Mouse (Mus musculus) cortical plate, adult 2 months (tissue): ENCODE data around the gene Ush1g. TPM values are rescaled to one million over a fixed set of nuclear protein-coding genes. Genes with fewer than 3 reads are reported as not detected.

Experiments used
- H3K27ac ChIP-seq: fragments of 200-500 bp; 2 replicates; pipeline ENCODE4 v1.5.1; 2012; ENCODE audit warnings: low read length, control low read depth, inconsistent platforms; ENCODE audit not compliant: insufficient read depth
- H3K4me1 ChIP-seq: fragments of 200-500 bp; 2 replicates; pipeline ENCODE4 v1.6.1; 2011; ENCODE audit warnings: low read length; ENCODE audit not compliant: control insufficient read depth, insufficient read depth
- H3K4me3 ChIP-seq: fragments of 200-500 bp; 2 replicates; pipeline ENCODE4 v1.5.1; 2011; ENCODE audit warnings: mild to moderate bottlenecking, low read length, control low read depth; ENCODE audit not compliant: insufficient read depth
- CTCF ChIP-seq: fragments of 200-500 bp; IDR thresholded peaks from 2 replicates; pipeline ENCODE4 v1.5.1; 2011; ENCODE audit warnings: mild to moderate bottlenecking, control low read depth, low read length; ENCODE audit not compliant: insufficient read depth; ENCODE audit errors: extremely low read depth
- POLR2A ChIP-seq: fragments of 200-500 bp; IDR thresholded peaks from 2 replicates; pipeline ENCODE4 v1.6.1; 2011; ENCODE audit warnings: mild to moderate bottlenecking, low read length, control low read depth; ENCODE audit not compliant: insufficient read depth; ENCODE audit errors: extremely low read depth
- polyA plus RNA-seq: library from polyadenylated mRNA; depleted of rRNA; stranded (reverse); fragments of >200 nt; gene quantifications from 2 replicates; pipeline ENCODE4 v1.2.3, GENCODE M21; 2012; rRNA removed

The Ush1g gene
- polyA plus RNA-seq, 1 experiment: 0.44 TPM

DNA sequence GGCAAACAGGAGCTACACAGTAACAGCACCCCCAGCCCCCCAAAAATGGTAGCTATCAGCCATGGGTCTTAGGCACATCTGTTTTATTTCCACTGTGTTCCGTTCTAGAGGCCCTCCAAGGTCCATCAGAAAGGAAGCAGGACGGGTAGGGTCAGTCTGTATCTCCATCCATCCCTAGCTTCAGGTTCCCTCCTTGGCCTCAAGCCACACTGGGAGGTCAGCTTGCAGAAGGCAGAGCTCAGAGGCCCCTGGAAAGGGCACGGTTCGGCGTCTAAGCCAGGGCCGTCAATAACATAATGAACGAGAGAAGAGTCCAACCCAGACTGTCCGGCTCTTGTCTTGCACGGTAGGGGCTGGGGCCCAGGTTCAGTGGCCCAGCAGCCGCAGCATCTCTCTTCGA is 53.9 kb downstream of the Ush1g start:
- H3K4me3 ChIP-seq: no peak overlapping the region
- no peak overlapping the region for H3K27ac ChIP-seq
- no peaks in the 10 kb centered on the region; the same call in 1 of the 2 replicates for H3K4me1 ChIP-seq
- TF ChIP-seq CTCF (no peak), POLR2A (no peak)

DNA sequence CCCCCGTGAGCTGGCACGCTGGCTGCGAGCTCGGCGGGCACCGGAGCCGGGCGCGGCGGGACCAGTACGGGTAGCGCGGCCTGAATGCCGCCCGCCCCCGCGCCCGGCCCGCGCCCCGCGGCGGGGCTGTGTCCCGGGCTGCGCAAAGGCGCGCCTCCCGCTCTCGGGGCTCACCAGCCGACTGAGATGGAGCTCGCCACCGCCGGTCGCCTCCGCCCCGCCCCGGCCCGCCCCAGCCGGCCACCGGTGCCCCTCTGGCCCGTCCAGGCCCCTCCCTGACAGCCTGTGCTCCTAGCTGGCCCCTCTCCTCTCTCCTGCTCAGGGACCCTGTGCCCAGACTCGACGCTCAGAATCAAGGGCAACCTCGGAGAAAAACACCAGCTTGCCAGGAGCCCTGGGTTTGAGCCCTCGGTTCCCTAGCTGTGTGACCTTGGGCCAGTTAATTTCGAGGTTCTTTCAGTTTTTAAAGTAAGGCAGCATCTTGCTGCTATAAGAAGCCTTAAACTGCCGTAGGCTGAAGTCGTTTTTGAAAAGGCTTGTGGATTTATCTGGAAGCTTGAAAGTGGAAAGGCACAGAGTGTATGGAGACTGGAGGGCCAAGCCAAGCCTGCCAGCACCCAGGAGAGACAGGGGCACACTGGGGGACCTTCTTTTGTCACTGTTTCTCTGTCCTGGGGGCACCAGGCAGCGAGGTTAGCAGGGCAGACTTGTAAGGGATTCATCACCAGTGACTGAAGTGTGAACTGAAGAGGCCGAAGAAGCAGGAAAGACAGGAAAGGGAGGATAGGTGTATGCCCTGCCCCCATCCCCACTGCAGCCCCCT is 54.6 kb downstream of the Ush1g start, which contains the start of gene Grin2c:
TSS of gene Grin2c (minus strand) at position 183 of the 823 bp plus-strand sequence.
- TF ChIP-seq POLR2A (no peak), CTCF (no peak)
- peak within 1 kb of the TSS; percentile 27 for H3K4me3 ChIP-seq
- 0 out of 2 replicates have a peak within 1 kb of the TSS, but pooled peaks have one; percentile 23 for H3K27ac ChIP-seq
- H3K4me1 ChIP-seq: no peaks in the 10 kb centered on the region; the same call in 1 of the 2 replicates

DNA sequence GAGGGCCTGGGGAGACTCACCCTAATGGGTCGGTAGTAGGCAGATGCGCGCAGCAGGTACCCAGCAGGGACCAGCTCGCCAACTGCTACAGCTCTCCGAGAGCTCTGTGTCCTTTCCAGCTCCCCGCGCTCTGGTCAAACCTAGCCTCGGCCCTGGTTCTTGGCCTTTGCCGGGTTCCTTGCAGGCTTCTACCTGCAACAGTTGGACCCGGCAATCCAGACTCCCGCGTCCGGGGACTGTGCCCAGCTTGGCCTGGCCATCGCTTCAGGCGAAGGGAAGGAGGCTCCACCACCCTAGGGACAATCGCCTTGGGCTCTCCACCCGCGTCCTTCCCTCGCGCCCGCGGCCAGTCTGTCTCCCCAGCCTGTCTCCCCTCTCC is 55.5 kb downstream of the Ush1g start:
- Histone ChIP-seq H3K4me1 (no peaks in the 10 kb centered on the region; the same call in 1 of the 2 replicates), H3K4me3 (peak overlapping the region; percentile 27), H3K27ac (0 out of 2 replicates have a peak overlapping the region, but pooled peaks have one; percentile 23)
- TF ChIP-seq POLR2A: no peak
- no peak for TF ChIP-seq CTCF

DNA sequence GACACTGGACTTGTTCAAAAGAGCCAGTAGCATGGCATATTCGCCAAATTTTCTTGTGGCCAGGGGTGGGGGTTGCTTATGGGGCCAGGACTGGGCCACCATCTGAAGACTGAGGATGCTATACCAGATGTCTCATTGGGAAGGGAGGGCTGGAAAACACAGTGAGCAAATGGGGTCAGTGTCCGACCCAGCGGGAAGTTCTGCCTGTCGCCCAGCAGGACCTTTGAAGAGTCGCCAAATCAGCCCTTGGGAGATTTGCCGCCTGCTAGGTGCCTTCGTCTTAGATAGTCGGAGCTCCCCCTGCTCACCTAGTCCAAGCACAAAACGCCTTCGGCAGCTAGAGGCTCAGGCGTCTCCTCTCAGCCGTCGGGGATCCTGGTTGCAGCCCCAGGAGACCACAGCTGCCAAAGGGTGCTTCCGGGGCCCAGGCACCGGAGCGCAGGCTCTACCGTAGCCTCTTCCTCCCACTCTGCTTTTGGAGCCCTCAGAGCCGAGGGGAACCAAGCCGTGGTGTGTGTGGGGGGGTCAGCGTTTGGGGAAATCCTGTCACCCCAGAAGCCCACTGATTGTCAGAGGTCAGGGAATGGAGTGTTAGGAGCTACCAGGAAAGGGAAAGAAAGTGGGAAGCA is 56.0 kb downstream of the Ush1g start:
- Histone ChIP-seq H3K4me3 (peak overlapping the region; percentile 27), H3K4me1 (no peaks in the 10 kb centered on the region; the same call in 1 of the 2 replicates), H3K27ac (0 out of 2 replicates have a peak overlapping the region, but pooled peaks have one; percentile 23)
- TF ChIP-seq POLR2A (no peak), CTCF (no peak)

Other genes with a start within 250 kb of the Ush1g start
- 2.5 and 2.9 TPM in 2 replicates for gene Rab37, start 230.6 kb downstream of the Ush1g start, polyA plus RNA-seq
- 0.08 TPM in 2 replicates for gene Cd300lf, start 188.0 kb downstream of the Ush1g start, polyA plus RNA-seq
- gene Slc9a3r1, start 158.7 kb downstream of the Ush1g start, polyA plus RNA-seq: 73.8 and 74.1 TPM in 2 replicates
- 9.5 and 10.3 TPM in 2 replicates for gene Tmem104, start 134.6 kb downstream of the Ush1g start, polyA plus RNA-seq
- 40.9 and 43.2 TPM in 2 replicates for gene Nat9, start 134.2 kb downstream of the Ush1g start, polyA plus RNA-seq
- 35.8 and 37.4 TPM in 2 replicates for gene Grin2c, start 54.8 kb downstream of the Ush1g start, polyA plus RNA-seq
- 32.6 and 33.4 TPM in 2 replicates for gene Fdxr, start 45.0 kb downstream of the Ush1g start, polyA plus RNA-seq
- 14.0 and 15.3 TPM in 2 replicates for gene Fads6, start 24.4 kb downstream of the Ush1g start, polyA plus RNA-seq
- gene Otop2, start 14.9 kb downstream of the Ush1g start, polyA plus RNA-seq: 2.2 and 3.4 TPM in 2 replicates
- gene Otop3, start 12.7 kb upstream of the Ush1g start, polyA plus RNA-seq: 0.06 TPM in 1 of 2 replicates, not detected in the other
- 102 and 103 TPM in 2 replicates for gene Hid1, start 45.7 kb upstream of the Ush1g start, polyA plus RNA-seq
- gene Cdr2l, start 59.9 kb upstream of the Ush1g start, polyA plus RNA-seq: 20.6 and 21.5 TPM in 2 replicates
- gene Mrpl58, start 81.7 kb upstream of the Ush1g start, polyA plus RNA-seq: 121 and 124 TPM in 2 replicates
- gene Atp5h, start 97.9 kb upstream of the Ush1g start, polyA plus RNA-seq: 720 and 722 TPM in 2 replicates
- gene Kctd2, start 98.1 kb upstream of the Ush1g start, polyA plus RNA-seq: 75.0 and 81.1 TPM in 2 replicates
- gene Trim80, start 118.5 kb upstream of the Ush1g start, polyA plus RNA-seq: not detected in 2 replicates
- not detected in 2 replicates for gene Slc16a5, start 140.4 kb upstream of the Ush1g start, polyA plus RNA-seq
- 8.7 and 11.7 TPM in 2 replicates for gene Armc7, start 153.6 kb upstream of the Ush1g start, polyA plus RNA-seq
- 85.5 and 85.8 TPM in 2 replicates for gene Nt5c, start 169.8 kb upstream of the Ush1g start, polyA plus RNA-seq
- 206 and 211 TPM in 2 replicates for gene Jpt1, start 192.3 kb upstream of the Ush1g start, polyA plus RNA-seq
- 329 and 331 TPM in 2 replicates for gene Sumo2, start 214.2 kb upstream of the Ush1g start, polyA plus RNA-seq
- 70.6 and 70.8 TPM in 2 replicates for gene Nup85, start 242.4 kb upstream of the Ush1g start, polyA plus RNA-seq